Mouse (Mus musculus) midbrain, postnatal 0 days (tissue): ENCODE results near the gene Sparcl1. TPM values are rescaled to one million over a fixed set of nuclear protein-coding genes. Genes with fewer than 3 reads are reported as not detected.

Experiments
- ATAC-seq: fragments of 200-750 bp; cut with Nextera tagmentation; 2 replicates; pipeline ENCODE4 v1.8.0; 2017; ENCODE audit warnings: moderate number of reproducible peaks, mild to moderate bottlenecking, moderate TSS enrichment, moderate library complexity; ENCODE audit not compliant: low FRiP score
- DNase-seq: peaks from one replicate; pipeline ENCODE4 v3.0.0-alpha.2; 2015; ENCODE audit warnings: low spot score
- H3K27ac ChIP-seq: fragments of 300-500 bp; sonication (generic); 2 replicates; pipeline ENCODE4 v1.5.1; 2014; ENCODE audit warnings: low read depth, mild to moderate bottlenecking, low read length, mixed read lengths
- H3K27me3 ChIP-seq: fragments of 300-500 bp; sonication (generic); 2 replicates; pipeline ENCODE4 v1.6.1; 2014; ENCODE audit warnings: low read length, control low read depth, mixed read lengths; ENCODE audit not compliant: insufficient read depth
- H3K36me3 ChIP-seq: fragments of 300-500 bp; sonication (generic); 2 replicates; pipeline ENCODE4 v1.6.1; 2014; ENCODE audit warnings: low read length, control low read depth, mixed read lengths; ENCODE audit not compliant: insufficient read depth
- H3K4me1 ChIP-seq: fragments of 300-500 bp; sonication (generic); 2 replicates; pipeline ENCODE4 v1.6.1; 2014; ENCODE audit warnings: mild to moderate bottlenecking, control low read depth, antibody characterized with exemption, low read length, mixed read lengths; ENCODE audit not compliant: insufficient read depth
- H3K4me2 ChIP-seq: fragments of 300-500 bp; sonication (generic); 2 replicates; pipeline ENCODE4 v1.6.1; 2014; ENCODE audit warnings: low read depth, mild to moderate bottlenecking, low read length, mixed read lengths; ENCODE audit not compliant: poor library complexity, severe bottlenecking
- H3K4me3 ChIP-seq: fragments of 300-500 bp; sonication (generic); 2 replicates; pipeline ENCODE4 v1.5.1; 2014; ENCODE audit warnings: low read depth, mild to moderate bottlenecking, low read length, moderate library complexity
- H3K9ac ChIP-seq: fragments of 300-500 bp; sonication (generic); replicated peaks from 2 replicates; pipeline ENCODE4 v1.6.1; 2014; ENCODE audit warnings: mild to moderate bottlenecking, low read length, moderate library complexity, mixed read lengths; ENCODE audit not compliant: poor library complexity, severe bottlenecking
- H3K9me3 ChIP-seq: fragments of 300-500 bp; sonication (generic); 2 replicates; pipeline ENCODE4 v1.6.1; 2016; ENCODE audit warnings: low read length, control low read depth
- CTCF ChIP-seq: IDR thresholded peaks from 2 replicates; pipeline ENCODE4 v1.5.1; 2016; ENCODE audit warnings: antibody characterized with exemption, mild to moderate bottlenecking
- WGBS: fragments of 180-500 bp; shearing (Covaris S2); extraction: QIAGEN DNeasy Blood & Tissue Kit; methylation state at CpG from one replicate; pipeline ENCODE4 v1.1.7; 2014; 5-methylcytosine and 5-hydroxymethylcytosine counted together
- polyA plus RNA-seq: library from polyadenylated mRNA; unstranded; fragments of >200 nt; fragmentation: Nextera tagmentation; extraction: Ambion mirVana; gene quantifications from 2 replicates; pipeline ENCODE4 v1.2.1, GENCODE M21; 2015
- total RNA-seq: library from RNA; depleted of rRNA; stranded (reverse); fragments of >200 nt; gene quantifications from 2 replicates; pipeline ENCODE4 v1.2.3, GENCODE M21; 2014

Sparcl1 gene
- total and polyA plus RNA-seq, 2 experiments from 2014 or later, result 358 to 529 TPM

- ATAC-seq (no peak), DNase-seq (no peak)
- no peaks in the 10 kb centered on the region for H3K27me3 ChIP-seq
- H3K9ac ChIP-seq, result no peak overlapping the region
- H3K4me2 ChIP-seq, result no peak overlapping the region
- peaks cover 17% of the 10 kb centered on the region for H3K36me3 ChIP-seq
- no peak for TF ChIP-seq CTCF
- H3K9me3 ChIP-seq, result no peaks in the 10 kb centered on the region
- no peaks in the 10 kb centered on the region for H3K4me1 ChIP-seq
- H3K27ac ChIP-seq, result no peak overlapping the region
- WGBS, result 86% methylated on average over 11 of the region's 11 CpGs
- H3K4me3 ChIP-seq, result no peak overlapping the region
Observed at GRCm38 (mm10) chr5:104062773-104063551, 50.6 kb downstream of the Sparcl1 start.

- Histone ChIP-seq H3K9ac (no peak overlapping the region), H3K27ac (no peak overlapping the region), H3K4me3 (no peak overlapping the region), H3K27me3 (no peaks in the 10 kb centered on the region), H3K4me2 (no peak overlapping the region), H3K4me1 (no peaks in the 10 kb centered on the region), H3K36me3 (peaks cover 17% of the 10 kb centered on the region), H3K9me3 (no peaks in the 10 kb centered on the region)
- peak; percentile 60 for DNase-seq
- 73% methylated on average over 13 of the region's 13 CpGs for WGBS
- no peak for TF ChIP-seq CTCF
- peak; percentile 49; the same call in 1 of the 2 replicates for ATAC-seq
Observed at GRCm38 (mm10) chr5:104061936-104062772, 51.4 kb downstream of the Sparcl1 start.

DNA sequence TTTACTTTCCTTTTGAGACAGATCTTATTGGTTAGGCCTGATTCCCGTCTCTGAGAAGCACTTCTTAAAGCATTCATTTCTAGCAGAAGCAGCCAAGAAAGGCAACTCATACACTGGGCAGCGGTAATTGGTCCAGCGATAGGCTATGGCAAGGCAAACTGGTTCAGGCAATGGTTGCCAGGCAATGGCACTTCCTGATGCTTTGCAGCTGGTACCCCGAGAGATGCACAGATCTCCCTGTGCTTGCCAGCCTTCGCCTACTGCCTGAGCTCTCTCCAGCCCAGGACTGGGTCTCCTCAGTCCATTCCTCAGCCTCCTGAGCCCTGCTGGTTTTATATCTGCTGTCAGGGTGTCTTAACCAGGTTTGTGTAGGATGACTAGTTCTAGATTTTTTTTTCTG lies 53.1 kb downstream of the Sparcl1 start:
- Histone ChIP-seq H3K4me2 (no peak overlapping the region), H3K27me3 (no peaks in the 10 kb centered on the region), H3K36me3 (peaks cover 17% of the 10 kb centered on the region), H3K4me3 (no peak overlapping the region), H3K27ac (no peak overlapping the region), H3K9me3 (no peaks in the 10 kb centered on the region), H3K4me1 (no peaks in the 10 kb centered on the region), H3K9ac (no peak overlapping the region)
- ATAC-seq, result no peak
- TF ChIP-seq CTCF, result no peak
- peak; percentile 47 for DNase-seq
- WGBS, result 84% methylated on average over 5 of the region's 5 CpGs

- H3K4me2 ChIP-seq, result no peak overlapping the region
- no peak overlapping the region for H3K9ac ChIP-seq
- no peak overlapping the region for H3K4me3 ChIP-seq
- H3K27ac ChIP-seq, result no peak overlapping the region
- H3K9me3 ChIP-seq, result no peaks in the 10 kb centered on the region
- 84% methylated on average over 9 of the region's 9 CpGs for WGBS
- DNase-seq (no peak), ATAC-seq (no peak)
- H3K4me1 ChIP-seq, result no peaks in the 10 kb centered on the region
- H3K27me3 ChIP-seq, result no peaks in the 10 kb centered on the region
- peaks cover 14% of the 10 kb centered on the region for H3K36me3 ChIP-seq
- no peak for TF ChIP-seq CTCF
Observed at GRCm38 (mm10) chr5:104059628-104060027, 53.9 kb downstream of the Sparcl1 start.

DNA sequence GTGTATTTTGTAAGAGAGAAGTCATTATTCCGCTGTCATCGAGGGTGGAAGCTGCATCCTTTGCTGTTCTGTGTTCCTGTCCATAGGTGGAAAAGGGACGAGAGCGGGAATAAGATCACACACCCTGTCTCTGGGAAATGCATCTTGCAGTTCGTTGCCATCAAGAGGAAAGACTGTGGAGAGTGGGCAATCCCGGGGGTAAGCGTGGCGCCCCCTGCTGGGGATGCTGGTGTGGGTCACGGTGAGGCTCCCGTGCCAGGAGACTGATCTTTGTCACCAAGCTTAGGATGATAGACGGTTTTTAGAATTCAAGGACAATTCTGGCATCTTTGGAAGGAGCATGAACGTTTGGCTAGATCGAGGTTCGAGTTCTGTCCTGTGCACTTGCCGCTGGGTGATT lies 55.5 kb downstream of the Sparcl1 start:
- ATAC-seq, result no peak
- WGBS, result 66% methylated on average over 15 of the region's 15 CpGs

DNA sequence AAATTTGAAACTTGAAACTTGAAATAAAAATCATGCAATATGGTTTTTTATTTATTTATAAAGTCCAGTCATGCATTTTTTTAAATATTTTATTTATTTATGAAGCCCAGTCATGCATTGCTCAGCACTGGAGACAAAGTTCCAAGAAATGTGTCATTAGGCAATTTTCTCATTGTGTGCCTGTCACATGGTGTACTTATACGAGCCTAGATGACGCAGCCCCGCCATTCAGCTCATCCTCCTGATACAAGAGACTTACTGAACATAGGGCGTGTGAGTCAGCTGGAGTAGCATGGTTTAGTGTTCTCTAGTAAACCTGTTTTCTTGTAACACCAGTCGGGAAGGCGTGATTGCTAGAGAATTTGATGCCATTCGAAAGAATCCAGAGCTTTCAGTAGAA lies 57.2 kb downstream of the Sparcl1 start:
- WGBS, result 88% methylated on average over 7 of the region's 7 CpGs
- H3K9ac ChIP-seq, result no peak overlapping the region
- ATAC-seq (no peak), DNase-seq (no peak)
- no peaks in the 10 kb centered on the region for H3K27me3 ChIP-seq
- peaks cover 16% of the 10 kb centered on the region for H3K36me3 ChIP-seq
- no peaks in the 10 kb centered on the region for H3K4me1 ChIP-seq
- no peak overlapping the region for H3K4me3 ChIP-seq
- no peak overlapping the region for H3K4me2 ChIP-seq
- H3K27ac ChIP-seq, result no peak overlapping the region
- no peaks in the 10 kb centered on the region for H3K9me3 ChIP-seq
- no peak for TF ChIP-seq CTCF

More for the DNA sequence above, 55.5 kb downstream of the Sparcl1 start:
- TF ChIP-seq CTCF, result peak; percentile 62
- Histone ChIP-seq H3K9me3 (no peaks in the 10 kb centered on the region), H3K27ac (no peak overlapping the region), H3K9ac (no peak overlapping the region), H3K4me3 (no peak overlapping the region), H3K27me3 (no peaks in the 10 kb centered on the region), H3K4me2 (no peak overlapping the region), H3K36me3 (peaks cover 14% of the 10 kb centered on the region), H3K4me1 (no peaks in the 10 kb centered on the region)
- no peak for DNase-seq
